Mouse (Mus musculus) olfactory bulb, adult 2 months (tissue): Measurements from ENCODE around the gene AC170998.1. TPM values are rescaled to one million over a fixed set of nuclear protein-coding genes. Genes with fewer than 3 reads are reported as not detected.

Experiments
- H3K27ac ChIP-seq: fragments of 200-500 bp; 2 replicates; pipeline ENCODE4 v1.5.1; 2012; ENCODE audit warnings: low read depth, low read length; ENCODE audit not compliant: insufficient read depth
- H3K4me1 ChIP-seq: fragments of 200-500 bp; 2 replicates; pipeline ENCODE4 v1.6.1; 2012; ENCODE audit warnings: low read length; ENCODE audit not compliant: control insufficient read depth, insufficient read depth
- H3K4me3 ChIP-seq: fragments of 200-500 bp; 2 replicates; pipeline ENCODE4 v1.5.1; 2012; ENCODE audit warnings: mild to moderate bottlenecking, low read depth, low read length, moderate library complexity; ENCODE audit not compliant: insufficient read depth
- CTCF ChIP-seq: fragments of 200-500 bp; IDR thresholded peaks from 2 replicates; pipeline ENCODE4 v1.5.1; 2012; ENCODE audit warnings: low read depth, mild to moderate bottlenecking, low read length, moderate library complexity; ENCODE audit not compliant: insufficient read depth
- POLR2A ChIP-seq: fragments of 200-500 bp; IDR thresholded peaks from 2 replicates; pipeline ENCODE4 v1.6.1; 2012; ENCODE audit warnings: mild to moderate bottlenecking, low read depth, low read length, moderate library complexity; ENCODE audit not compliant: insufficient read depth
- WGBS: fragments of 180-500 bp; shearing (Covaris S2); methylation state at CpG from one replicate; pipeline ENCODE4 v1.1.7; 2018; 5-methylcytosine and 5-hydroxymethylcytosine counted together
- polyA plus RNA-seq: library from polyadenylated mRNA; stranded (reverse); fragments of >200 nt; gene quantifications from 2 replicates; pipeline ENCODE4 v1.2.4, GENCODE M21; 2012; ENCODE audit warnings: low replicate concordance; ENCODE audit not compliant: missing spikeins, insufficient read depth, insufficient read length

AC170998.1 gene
- polyA plus RNA-seq, 1 experiment = not detected

DNA sequence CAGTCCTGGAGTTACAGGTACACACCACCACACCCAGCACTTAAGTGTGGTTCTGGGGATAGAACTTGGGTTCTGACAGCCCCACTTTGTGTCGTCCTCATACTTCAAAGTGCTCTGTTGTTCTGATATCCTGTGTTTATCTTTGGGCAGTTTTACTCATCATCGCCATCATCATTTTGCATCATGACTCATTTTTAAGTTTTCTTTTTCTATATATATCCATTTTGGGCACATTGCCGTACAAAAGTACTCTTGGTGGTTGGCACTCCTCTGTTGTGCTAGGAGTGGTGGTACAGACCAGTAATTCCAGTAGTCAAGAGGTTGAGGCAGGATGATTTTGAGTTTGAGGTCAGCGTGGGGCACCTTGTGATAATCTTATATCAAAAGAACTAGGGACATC lies 24.7 kb upstream of the AC170998.1 start:
- WGBS = 80% methylated on average over 4 of the region's 4 CpGs
- no peak for TF ChIP-seq CTCF
- TF ChIP-seq POLR2A = no peak
- Histone ChIP-seq H3K4me3 (no peak overlapping the region), H3K27ac (no peak overlapping the region), H3K4me1 (peaks cover 12% of the 10 kb centered on the region)

DNA sequence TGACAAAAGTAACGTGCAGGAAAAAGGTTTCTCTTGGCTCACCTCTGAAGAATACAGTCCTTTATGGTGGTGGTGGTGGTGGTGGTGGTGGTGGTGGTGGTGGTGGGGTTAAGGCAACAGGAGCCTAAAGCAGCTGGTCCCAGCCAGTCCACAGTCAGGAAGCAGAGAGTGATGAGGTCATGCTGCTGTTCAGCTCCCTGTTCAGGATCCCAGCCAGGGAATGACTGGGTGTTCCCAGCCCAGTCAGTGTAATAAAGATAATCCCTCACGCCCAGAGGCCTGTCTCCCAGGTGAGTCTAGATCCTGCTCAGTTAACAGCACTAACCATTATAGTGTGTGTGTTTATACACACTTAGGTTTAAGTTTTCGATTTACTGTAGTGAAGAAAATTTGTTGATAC lies 24.1 kb upstream of the AC170998.1 start:
- WGBS = 76% methylated on average over 3 of the region's 3 CpGs
- Histone ChIP-seq H3K27ac (no peak overlapping the region), H3K4me1 (peaks cover 8% of the 10 kb centered on the region), H3K4me3 (no peak overlapping the region)
- TF ChIP-seq CTCF (no peak), POLR2A (no peak)

DNA sequence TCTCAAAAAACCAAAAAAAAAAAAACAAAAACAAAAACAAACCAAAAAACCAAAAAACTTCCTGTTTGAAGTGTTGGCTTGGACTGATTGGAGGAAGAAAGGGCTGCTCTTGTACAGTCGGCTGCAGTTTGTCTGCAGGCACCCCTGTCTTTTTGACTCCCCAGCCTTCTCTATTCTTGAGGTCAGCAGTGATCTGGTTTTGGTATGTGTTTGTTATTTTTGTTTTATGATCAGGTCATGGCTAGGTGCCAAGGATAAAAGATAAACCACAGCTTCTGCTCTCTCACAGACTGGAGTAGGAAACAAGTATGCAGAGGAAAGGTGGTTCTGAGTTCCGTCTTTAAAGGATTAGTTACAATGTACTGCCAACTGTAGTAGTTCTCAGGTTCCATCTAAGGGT lies 23.2 kb upstream of the AC170998.1 start:
- H3K27ac ChIP-seq = no peak overlapping the region
- no peak for TF ChIP-seq CTCF
- TF ChIP-seq POLR2A = no peak
- peaks cover 5% of the 10 kb centered on the region for H3K4me1 ChIP-seq
- WGBS = 84% methylated on average over 2 of the region's 2 CpGs
- H3K4me3 ChIP-seq = no peak overlapping the region

DNA sequence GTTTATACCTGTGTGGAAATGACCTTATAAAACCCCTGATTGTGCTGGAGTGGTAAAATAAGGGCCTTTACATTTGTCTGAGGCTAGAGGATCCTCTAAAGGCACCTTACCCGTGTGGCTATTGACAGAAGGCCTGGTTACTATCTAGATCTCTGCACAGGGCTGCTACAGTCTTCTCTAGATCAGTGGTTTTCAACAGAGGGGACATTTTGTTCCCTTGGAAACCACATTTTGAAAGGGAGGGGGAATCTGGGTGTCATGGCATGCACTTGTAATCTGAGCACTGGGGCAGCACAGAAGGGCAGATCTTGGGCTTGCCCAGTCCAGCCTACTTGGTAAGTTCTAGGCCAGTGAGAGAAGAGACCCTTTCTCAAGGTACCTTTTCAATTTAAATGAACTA lies 19.2 kb upstream of the AC170998.1 start:
- Histone ChIP-seq H3K27ac (no peak overlapping the region), H3K4me3 (no peak overlapping the region), H3K4me1 (peaks cover 7% of the 10 kb centered on the region; the same call in 1 of the 2 replicates)
- TF ChIP-seq POLR2A = no peak
- TF ChIP-seq CTCF = no peak
- 39% methylated on average over 1 of the region's 1 CpGs for WGBS

DNA sequence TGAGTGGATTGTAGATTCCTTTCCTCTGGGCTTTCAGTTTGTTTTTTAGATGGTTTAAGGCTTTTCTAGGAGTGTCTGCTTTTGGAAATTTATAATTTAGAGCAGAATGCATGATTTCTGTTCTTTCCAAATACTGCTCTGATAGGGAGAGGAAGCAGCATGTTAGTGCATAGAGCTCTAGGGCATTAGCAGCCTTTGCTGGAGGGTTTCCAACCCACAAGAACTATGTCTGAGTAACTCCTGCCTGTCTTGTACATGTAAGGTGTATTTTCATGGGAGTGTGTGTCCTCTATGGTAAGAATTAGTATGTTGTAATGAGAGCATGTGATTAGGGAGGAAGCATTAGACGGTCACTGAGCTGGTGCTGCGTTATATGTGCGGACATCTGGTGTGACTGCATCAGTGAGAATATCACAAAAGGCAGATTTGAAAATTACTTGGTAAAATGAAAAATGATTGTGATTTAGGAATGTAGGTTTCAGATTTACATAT lies 18.7 kb upstream of the AC170998.1 start:
- 61% methylated on average over 3 of the region's 3 CpGs for WGBS
- Histone ChIP-seq H3K4me1 (peaks cover 9% of the 10 kb centered on the region; the same call in 1 of the 2 replicates), H3K4me3 (no peak overlapping the region), H3K27ac (no peak overlapping the region)
- no peak for TF ChIP-seq CTCF
- no peak for TF ChIP-seq POLR2A

DNA sequence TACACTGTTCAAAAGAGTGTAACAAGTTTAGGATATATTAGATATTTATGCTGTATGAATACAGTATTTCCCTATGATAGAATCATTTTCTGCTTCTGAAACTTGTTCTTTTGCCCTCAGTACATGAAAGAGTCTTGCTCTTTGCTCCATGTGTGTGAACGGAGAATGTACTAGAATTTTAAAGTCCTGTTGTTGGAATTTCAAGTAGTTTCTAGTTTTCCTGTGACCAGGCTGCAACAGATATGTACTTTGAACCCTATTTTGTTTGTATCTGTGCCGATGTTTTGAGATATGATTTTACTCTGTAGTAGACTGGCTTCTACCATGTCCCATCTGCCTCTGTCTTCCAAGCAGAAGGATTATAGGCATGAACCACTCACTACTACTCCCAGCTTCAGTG lies 18.1 kb upstream of the AC170998.1 start:
- Histone ChIP-seq H3K4me1 (peaks cover 13% of the 10 kb centered on the region; the same call in 1 of the 2 replicates), H3K4me3 (no peak overlapping the region), H3K27ac (no peak overlapping the region)
- no peak for TF ChIP-seq CTCF
- no peak for TF ChIP-seq POLR2A
- WGBS = 92% methylated on average over 2 of the region's 2 CpGs

DNA sequence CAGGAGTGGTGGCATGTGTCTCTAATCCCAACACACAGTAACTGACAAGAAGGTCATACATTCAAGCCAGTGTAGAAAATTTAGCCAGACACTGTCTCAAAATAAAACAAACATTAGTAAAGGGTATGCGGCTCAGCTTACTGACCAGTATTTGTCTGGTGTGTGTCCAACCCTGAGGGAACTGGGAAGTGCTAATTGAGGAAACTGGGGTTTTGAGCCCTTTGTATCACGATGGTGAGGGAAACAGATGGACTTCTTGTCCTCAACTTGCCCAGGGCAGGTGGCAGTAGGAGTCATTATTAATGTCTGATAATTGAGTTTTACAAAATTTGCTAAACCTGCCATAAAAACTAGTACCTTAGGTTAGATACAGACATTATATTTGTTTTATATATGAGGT lies 16.9 kb upstream of the AC170998.1 start:
- no peak overlapping the region for H3K27ac ChIP-seq
- 47% methylated on average over 2 of the region's 2 CpGs for WGBS
- H3K4me3 ChIP-seq = no peak overlapping the region
- peaks cover 16% of the 10 kb centered on the region; the same call in 1 of the 2 replicates for H3K4me1 ChIP-seq
- TF ChIP-seq POLR2A (no peak), CTCF (no peak)

DNA sequence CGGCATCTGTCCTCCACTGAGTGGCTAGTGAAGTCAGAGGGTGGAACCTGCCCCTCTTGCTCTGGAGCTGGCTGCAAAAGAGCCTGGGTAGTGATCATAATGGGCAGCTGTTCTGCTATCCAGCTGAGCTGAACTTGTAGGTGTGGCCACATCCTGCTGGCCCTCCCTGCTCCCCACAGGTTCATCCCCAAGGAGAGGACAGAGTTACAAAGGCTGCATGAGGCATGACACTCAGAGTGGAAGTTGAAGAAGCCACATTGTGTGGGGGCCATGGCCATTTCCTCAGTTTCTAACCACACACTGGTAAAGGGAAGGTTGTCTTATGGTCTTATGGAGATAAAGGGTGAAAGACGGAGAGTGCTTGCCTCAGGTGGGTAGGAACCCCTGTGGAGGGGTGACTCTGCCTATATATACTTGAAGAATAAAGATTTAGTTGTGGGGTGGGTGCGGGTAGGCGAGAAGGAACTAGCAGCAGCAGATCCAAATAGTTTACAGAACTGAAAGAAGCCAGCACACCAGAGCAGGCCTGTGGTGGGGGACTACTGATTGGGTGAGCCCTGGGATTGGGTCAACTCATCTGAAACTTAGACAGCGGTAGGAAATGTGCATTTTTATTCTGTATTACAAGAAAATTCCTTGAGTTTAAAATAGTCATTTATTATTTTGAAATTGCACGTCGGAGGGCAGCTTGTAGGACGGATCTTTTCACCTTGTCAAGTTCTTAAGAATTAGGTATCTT lies 16.2 kb upstream of the AC170998.1 start:
- WGBS = 78% methylated on average over 8 of the region's 8 CpGs
- Histone ChIP-seq H3K27ac (no peak overlapping the region; the same call in 1 of the 2 replicates), H3K4me3 (no peak overlapping the region), H3K4me1 (peaks cover 16% of the 10 kb centered on the region; the same call in 1 of the 2 replicates)
- TF ChIP-seq CTCF (no peak), POLR2A (no peak)

DNA sequence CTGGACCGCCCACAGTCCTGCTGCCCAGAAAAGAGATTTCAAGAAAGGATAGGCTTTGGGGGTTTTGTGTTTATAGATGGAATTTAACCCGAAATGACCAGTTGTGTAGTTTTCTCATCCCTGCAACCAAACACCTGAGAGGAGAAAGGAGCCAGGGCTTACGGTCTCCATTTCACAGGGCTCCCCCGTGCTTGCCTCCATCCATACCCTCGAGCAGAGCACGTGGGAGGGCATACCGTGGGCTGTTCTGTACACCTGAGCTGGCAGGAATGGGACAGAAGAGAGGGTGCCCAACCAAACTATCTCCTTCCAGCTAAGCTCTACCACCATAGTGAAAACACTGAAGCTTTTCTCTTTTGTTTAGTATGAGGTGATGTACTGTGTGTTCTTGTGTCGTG lies 15.6 kb upstream of the AC170998.1 start:
- no peak overlapping the region for H3K4me3 ChIP-seq
- H3K27ac ChIP-seq = no peak overlapping the region
- H3K4me1 ChIP-seq = peaks cover 16% of the 10 kb centered on the region; the same call in 1 of the 2 replicates
- TF ChIP-seq POLR2A (no peak), CTCF (no peak)
- 90% methylated on average over 8 of the region's 8 CpGs for WGBS

DNA sequence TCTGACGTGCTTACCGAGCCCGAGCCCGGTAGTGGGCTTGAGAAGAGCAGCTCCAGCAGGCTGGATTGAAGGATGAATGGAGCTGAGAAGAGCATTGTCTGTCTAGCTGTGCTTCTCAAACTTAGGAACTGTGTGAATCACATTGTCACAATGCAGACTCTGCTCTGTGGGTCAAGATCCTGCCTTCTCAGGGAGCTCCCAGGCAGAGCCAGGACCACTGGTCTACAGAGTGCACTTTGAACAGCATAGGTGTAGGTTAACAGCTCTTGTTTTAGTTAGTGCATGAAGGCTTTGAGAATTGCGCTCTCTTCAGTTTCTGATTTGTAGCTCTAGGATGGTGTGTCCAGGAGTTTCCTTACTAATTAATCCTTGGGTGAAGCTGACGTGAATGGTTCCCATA lies 14.6 kb upstream of the AC170998.1 start:
- Histone ChIP-seq H3K27ac (no peak overlapping the region), H3K4me3 (no peak overlapping the region), H3K4me1 (peaks cover 16% of the 10 kb centered on the region; the same call in 1 of the 2 replicates)
- TF ChIP-seq POLR2A = no peak
- TF ChIP-seq CTCF = no peak
- WGBS = 76% methylated on average over 6 of the region's 6 CpGs
